Mouse (Mus musculus) heart, embryonic 11.5 days (tissue): ENCODE results near the gene Trmt10a. TPM values are rescaled to one million over a fixed set of nuclear protein-coding genes. Genes with fewer than 3 reads are reported as not detected.

Experiments
- ATAC-seq: fragments of 200-750 bp; cut with Nextera tagmentation; replicated peaks from 2 replicates; pipeline ENCODE4 v1.8.0; 2017; ENCODE audit warnings: moderate library complexity; ENCODE audit not compliant: insufficient number of reproducible peaks, low FRiP score, low TSS enrichment
- H3K27ac ChIP-seq: fragments of 300-500 bp; sonication (generic); 2 replicates; pipeline ENCODE4 v1.5.1; 2014; ENCODE audit warnings: mild to moderate bottlenecking, low read depth, low read length
- H3K27me3 ChIP-seq: fragments of 300-500 bp; sonication (generic); 2 replicates; pipeline ENCODE4 v1.6.1; 2014; ENCODE audit warnings: mild to moderate bottlenecking, low read length, mixed read lengths; ENCODE audit not compliant: control insufficient read depth, insufficient read depth
- H3K36me3 ChIP-seq: fragments of 300-500 bp; sonication (generic); 2 replicates; pipeline ENCODE4 v1.6.1; 2014; ENCODE audit warnings: mild to moderate bottlenecking, low read length, moderate library complexity, mixed read lengths; ENCODE audit not compliant: control insufficient read depth, insufficient read depth
- H3K4me1 ChIP-seq: fragments of 300-500 bp; sonication (generic); 2 replicates; pipeline ENCODE4 v1.6.1; 2014; ENCODE audit warnings: low read length; ENCODE audit not compliant: control insufficient read depth, insufficient read depth
- H3K4me2 ChIP-seq: fragments of 300-500 bp; sonication (generic); 2 replicates; pipeline ENCODE4 v1.6.1; 2014; ENCODE audit warnings: mild to moderate bottlenecking, moderate library complexity
- H3K4me3 ChIP-seq: fragments of 300-500 bp; sonication (generic); 2 replicates; pipeline ENCODE4 v1.5.1; 2014; ENCODE audit warnings: low read depth, low read length
- H3K9ac ChIP-seq: fragments of 300-500 bp; sonication (generic); 2 replicates; pipeline ENCODE4 v1.6.1; 2014; ENCODE audit warnings: mild to moderate bottlenecking, low read depth, low read length, moderate library complexity
- H3K9me3 ChIP-seq: fragments of 300-500 bp; sonication (generic); replicated peaks from 2 replicates; pipeline ENCODE4 v1.6.1; 2016; ENCODE audit warnings: low read length; ENCODE audit not compliant: control insufficient read depth
- WGBS: fragments of 180-500 bp; shearing (Covaris S2); extraction: QIAGEN DNeasy Blood & Tissue Kit; methylation state at CpG from one replicate; pipeline ENCODE4 v1.1.7; 2014; ENCODE audit not compliant: insufficient replicate concordance; 5-methylcytosine and 5-hydroxymethylcytosine counted together
- polyA plus RNA-seq: library from polyadenylated mRNA; unstranded; fragments of >200 nt; fragmentation: Nextera tagmentation; extraction: Ambion mirVana; gene quantifications from 2 replicates; pipeline ENCODE4 v1.2.1, GENCODE M21; 2014

The Trmt10a gene
- polyA plus RNA-seq: 10.8 and 15.9 TPM in 2 replicates

- Histone ChIP-seq H3K27me3 (no peaks in the 10 kb centered on the region), H3K4me3 (peak within 1 kb of the TSS; percentile 74), H3K9ac (peak within 1 kb of the TSS; percentile 93), H3K27ac (peak within 1 kb of the TSS; percentile 100), H3K36me3 (no peaks in the 10 kb centered on the region), H3K9me3 (no peaks in the 10 kb centered on the region), H3K4me1 (no peaks in the 10 kb centered on the region), H3K4me2 (peak within 1 kb of the TSS; percentile 83)
- ATAC-seq: peak; percentile 98
- WGBS: under 1% methylated on average over 70 of the region's 70 CpGs
Measured at GRCm38 (mm10) chr3:138143315-138144059, at the start of gene Trmt10a. Trmt10a (plus strand) TSS chr3:138143448.

- Histone ChIP-seq H3K4me3 (no peak overlapping the region), H3K4me2 (no peak overlapping the region), H3K9me3 (no peaks in the 10 kb centered on the region), H3K4me1 (peaks cover 10% of the 10 kb centered on the region), H3K27ac (no peak overlapping the region), H3K27me3 (no peaks in the 10 kb centered on the region), H3K9ac (no peak overlapping the region), H3K36me3 (no peaks in the 10 kb centered on the region)
- WGBS: 73% methylated on average over 3 of the region's 3 CpGs
- ATAC-seq: no peak
Measured at GRCm38 (mm10) chr3:138095301-138095700, 47.9 kb upstream of the Trmt10a start.

- 66% methylated on average over 10 of the region's 10 CpGs for WGBS
- no peak for ATAC-seq
- no peak overlapping the region for H3K4me2 ChIP-seq
Measured at GRCm38 (mm10) chr3:138095718-138096117, 47.5 kb upstream of the Trmt10a start.

DNA sequence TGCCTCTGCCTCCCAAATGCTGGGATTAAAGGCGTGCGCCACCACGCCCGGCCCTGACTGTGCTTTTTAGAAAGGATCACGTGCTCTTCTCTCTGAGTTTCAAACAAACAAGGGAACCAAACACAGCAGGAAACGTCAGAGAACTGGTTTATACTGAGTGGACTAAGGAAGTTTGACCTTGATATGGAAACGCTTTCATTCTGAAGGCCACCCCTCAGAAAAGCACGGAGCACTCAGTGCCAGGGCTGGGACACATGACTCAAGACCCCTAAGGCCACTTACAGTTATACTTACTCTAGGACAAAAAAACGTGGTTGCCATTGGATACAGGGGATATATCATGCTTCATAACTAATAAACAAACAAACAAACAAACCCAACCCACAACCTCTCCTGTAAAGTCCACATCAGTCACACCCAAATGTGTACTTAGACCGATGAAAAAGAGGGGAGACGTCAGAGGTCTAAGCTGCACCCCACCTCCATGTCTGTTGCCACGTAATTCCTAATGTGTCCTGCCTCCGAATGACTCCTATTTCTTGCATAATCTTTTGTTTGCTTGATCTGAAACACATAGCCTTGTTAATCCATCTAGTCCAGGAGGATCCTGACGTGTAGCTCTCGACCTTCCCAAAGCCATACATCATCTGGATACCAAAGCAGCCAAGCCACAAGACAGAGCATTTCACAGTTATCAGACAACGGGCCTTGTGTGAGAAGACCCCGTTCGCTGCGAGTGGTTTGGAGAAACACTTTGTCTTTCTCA, 46.8 kb upstream of the Trmt10a start:
- H3K9me3 ChIP-seq: no peaks in the 10 kb centered on the region
- H3K27ac ChIP-seq: no peak overlapping the region
- H3K36me3 ChIP-seq: no peaks in the 10 kb centered on the region
- H3K4me2 ChIP-seq: no peak overlapping the region
- H3K4me1 ChIP-seq: peaks cover 10% of the 10 kb centered on the region
- H3K27me3 ChIP-seq: no peaks in the 10 kb centered on the region
- ATAC-seq: no peak
- H3K4me3 ChIP-seq: no peak overlapping the region
- no peak overlapping the region for H3K9ac ChIP-seq
- WGBS: 74% methylated on average over 19 of the region's 19 CpGs

More at GRCm38 (mm10) chr3:138095718-138096117, 47.5 kb upstream of the Trmt10a start:
- Histone ChIP-seq H3K9ac (no peak overlapping the region), H3K27me3 (no peaks in the 10 kb centered on the region), H3K27ac (no peak overlapping the region), H3K9me3 (no peaks in the 10 kb centered on the region), H3K4me1 (peaks cover 10% of the 10 kb centered on the region), H3K36me3 (no peaks in the 10 kb centered on the region), H3K4me3 (no peak overlapping the region)

GRCm38 (mm10) chr3:138097718-138098117, 45.5 kb upstream of the Trmt10a start:
- Histone ChIP-seq H3K4me2 (no peak overlapping the region), H3K4me3 (no peak overlapping the region), H3K9me3 (no peaks in the 10 kb centered on the region), H3K9ac (no peak overlapping the region), H3K27ac (no peak overlapping the region), H3K4me1 (peaks cover 10% of the 10 kb centered on the region), H3K27me3 (no peaks in the 10 kb centered on the region), H3K36me3 (no peaks in the 10 kb centered on the region)
- 75% methylated on average over 1 of the region's 1 CpGs for WGBS
- no peak for ATAC-seq

GRCm38 (mm10) chr3:138101936-138102335, 41.3 kb upstream of the Trmt10a start:
- H3K9me3 ChIP-seq: no peaks in the 10 kb centered on the region
- no peak overlapping the region for H3K4me3 ChIP-seq
- H3K36me3 ChIP-seq: no peaks in the 10 kb centered on the region
- H3K4me2 ChIP-seq: no peak overlapping the region
- no peak overlapping the region for H3K9ac ChIP-seq
- H3K4me1 ChIP-seq: peaks cover 8% of the 10 kb centered on the region
- H3K27me3 ChIP-seq: no peaks in the 10 kb centered on the region
- no peak overlapping the region for H3K27ac ChIP-seq
- no peak for ATAC-seq
- 79% methylated on average over 4 of the region's 4 CpGs for WGBS

- Histone ChIP-seq H3K27me3 (no peaks in the 10 kb centered on the region), H3K9me3 (no peaks in the 10 kb centered on the region), H3K4me3 (no peak overlapping the region), H3K4me1 (no peaks in the 10 kb centered on the region), H3K27ac (no peak overlapping the region), H3K9ac (no peak overlapping the region), H3K36me3 (no peaks in the 10 kb centered on the region), H3K4me2 (no peak overlapping the region)
- no peak for ATAC-seq
- 88% methylated on average over 4 of the region's 4 CpGs for WGBS
Measured at GRCm38 (mm10) chr3:138103690-138104089, 39.6 kb upstream of the Trmt10a start.

- ATAC-seq: no peak
- Histone ChIP-seq H3K4me3 (no peak overlapping the region), H3K4me2 (no peak overlapping the region), H3K27ac (no peak overlapping the region), H3K9ac (no peak overlapping the region), H3K36me3 (no peaks in the 10 kb centered on the region), H3K4me1 (no peaks in the 10 kb centered on the region), H3K9me3 (no peaks in the 10 kb centered on the region), H3K27me3 (no peaks in the 10 kb centered on the region)
- WGBS: 70% methylated on average over 5 of the region's 5 CpGs
Measured at GRCm38 (mm10) chr3:138105056-138105455, 38.2 kb upstream of the Trmt10a start.
